Mouse (Mus musculus) stomach, postnatal 0 days (tissue): ENCODE data around the gene Tada3. TPM values are rescaled to one million over a fixed set of nuclear protein-coding genes. Genes with fewer than 3 reads are reported as not detected.

ENCODE experiments used
- ATAC-seq: fragments of 200-750 bp; cut with Nextera tagmentation; 2 replicates; pipeline ENCODE4 v1.8.0; 2017; ENCODE audit not compliant: low FRiP score, low TSS enrichment
- DNase-seq: peaks from one replicate; pipeline ENCODE4 v3.0.0-alpha.2; 2016; ENCODE audit warnings: low spot score
- H3K27ac ChIP-seq: fragments of 300-500 bp; sonication (generic); replicated peaks from 2 replicates; pipeline ENCODE4 v1.5.1; 2014; ENCODE audit warnings: mild to moderate bottlenecking, control low read depth
- H3K27me3 ChIP-seq: fragments of 300-500 bp; sonication (generic); 2 replicates; pipeline ENCODE4 v1.6.1; 2014; ENCODE audit warnings: low read length; ENCODE audit not compliant: control insufficient read depth, insufficient read depth
- H3K36me3 ChIP-seq: fragments of 300-500 bp; sonication (generic); 2 replicates; pipeline ENCODE4 v1.6.1; 2014; ENCODE audit warnings: low read length, mixed read lengths; ENCODE audit not compliant: control insufficient read depth, insufficient read depth
- H3K4me1 ChIP-seq: fragments of 300-500 bp; sonication (generic); replicated peaks from 2 replicates; pipeline ENCODE4 v1.6.1; 2014; ENCODE audit warnings: antibody characterized with exemption; ENCODE audit not compliant: control insufficient read depth, insufficient read depth
- H3K4me2 ChIP-seq: fragments of 300-500 bp; sonication (generic); replicated peaks from 2 replicates; pipeline ENCODE4 v1.6.1; 2014; ENCODE audit warnings: low read depth, mild to moderate bottlenecking, control low read depth, moderate library complexity
- H3K4me3 ChIP-seq: fragments of 300-500 bp; sonication (generic); 2 replicates; pipeline ENCODE4 v1.5.1; 2014; ENCODE audit warnings: low read depth, low read length, control low read depth
- H3K9ac ChIP-seq: fragments of 300-500 bp; sonication (generic); 2 replicates; pipeline ENCODE4 v1.6.1; 2014; ENCODE audit warnings: mild to moderate bottlenecking, low read length, control low read depth, mixed read lengths
- H3K9me3 ChIP-seq: fragments of 300-500 bp; sonication (generic); 2 replicates; pipeline ENCODE4 v1.6.1; 2016; ENCODE audit warnings: low read length; ENCODE audit not compliant: control insufficient read depth
- CTCF ChIP-seq: IDR thresholded peaks from 2 replicates; pipeline ENCODE4 v1.5.1; 2016; ENCODE audit warnings: antibody characterized with exemption, low read depth, mild to moderate bottlenecking, moderate library complexity
- EP300 ChIP-seq: optimal IDR thresholded peaks from 2 replicates; pipeline ENCODE3; 2016; ENCODE audit warnings: antibody characterized with exemption
- WGBS: fragments of 180-500 bp; shearing (Covaris S2); extraction: QIAGEN DNeasy Blood & Tissue Kit; methylation state at CpG from one replicate; pipeline ENCODE4 v1.1.7; 2014; 5-methylcytosine and 5-hydroxymethylcytosine counted together
- microRNA-seq: library from miRNA; unstranded; fragments of <30 nt; microRNA quantifications from one replicate; pipeline ENCODE4, GENCODE M21; 2016
- polyA plus RNA-seq: library from polyadenylated mRNA; unstranded; fragments of >200 nt; fragmentation: Nextera tagmentation; extraction: Ambion mirVana; gene quantifications from 2 replicates; pipeline ENCODE4 v1.2.1, GENCODE M21; 2015

Gene Tada3
- polyA plus RNA-seq, 1 experiment from 2014 or later: 21.3 TPM

DNA sequence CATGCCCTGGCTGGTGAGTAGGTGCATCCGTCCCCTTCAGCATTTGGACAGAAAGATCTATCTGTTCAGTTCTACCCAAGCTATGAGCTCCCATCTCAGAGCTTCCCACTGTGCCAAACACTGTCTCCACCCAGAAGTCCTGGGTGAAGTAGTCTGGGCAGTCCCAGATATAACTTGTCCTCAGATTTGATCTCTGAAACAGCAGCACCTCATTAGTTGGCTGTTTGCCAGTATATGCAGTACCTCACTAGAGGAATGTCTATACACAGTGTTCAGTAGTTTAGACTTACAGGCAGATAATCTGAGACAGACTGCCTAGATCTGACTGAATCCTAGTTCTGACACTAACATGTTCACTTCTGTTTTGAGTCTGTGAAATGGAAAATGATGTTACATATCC lies 48.3 kb downstream of the Tada3 start:
- WGBS: 96% methylated on average over 1 of the region's 1 CpGs
- ATAC-seq: no peak
- Histone ChIP-seq H3K4me3 (no peak overlapping the region), H3K9ac (no peak overlapping the region), H3K27ac (no peak overlapping the region), H3K9me3 (no peaks in the 10 kb centered on the region), H3K27me3 (no peaks in the 10 kb centered on the region), H3K4me1 (0 out of 2 replicates have a peak, but pooled peaks cover 2% of the 10 kb centered on the region), H3K4me2 (no peak overlapping the region), H3K36me3 (peaks cover 6% of the 10 kb centered on the region)
- no peak for DNase-seq
- TF ChIP-seq EP300: no peak
- TF ChIP-seq CTCF: no peak

DNA sequence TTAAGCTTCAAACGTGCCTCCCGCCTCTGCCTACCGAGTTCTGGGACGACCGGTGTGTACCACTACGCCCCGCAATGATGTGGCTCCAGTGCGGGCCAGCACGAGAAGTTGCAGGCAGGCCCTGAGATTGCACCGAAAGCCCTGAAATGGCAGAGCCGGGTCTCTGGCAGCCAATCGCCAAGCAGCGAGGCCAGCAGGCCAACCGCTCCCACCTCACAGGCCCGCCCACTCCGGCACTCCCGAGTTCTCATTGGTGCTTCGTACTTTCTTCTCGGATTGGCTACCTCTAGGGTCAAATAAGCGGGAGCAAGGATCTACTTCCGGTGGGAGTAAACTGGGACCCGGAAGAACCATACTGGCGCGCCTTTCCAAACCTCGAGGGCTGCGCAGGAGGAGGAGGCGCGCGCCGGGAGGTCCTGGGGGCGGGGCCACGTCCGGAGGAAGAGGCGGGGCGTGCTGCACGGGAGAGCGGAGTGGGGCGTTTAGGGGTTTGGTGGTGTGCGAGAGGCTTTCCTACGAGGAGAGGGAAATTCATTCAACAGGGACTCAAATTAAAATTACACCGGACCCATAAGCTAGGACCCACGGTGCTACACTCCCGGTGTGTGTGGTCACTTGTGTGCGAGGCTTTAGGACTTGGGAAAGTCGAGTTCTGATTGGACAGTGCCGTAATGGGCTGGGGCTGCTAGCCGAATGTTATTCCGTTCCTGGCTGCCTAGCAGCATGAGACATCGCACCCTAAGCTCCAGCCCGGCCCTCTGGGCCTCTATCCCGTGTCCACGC lies 51.0 kb downstream of the Tada3 start, which contains the start of gene Ogg1:
Gene Ogg1, plus strand, starts transcription at position 440 of the 783 bp plus-strand sequence.
- H3K4me3 ChIP-seq: peak within 1 kb of the TSS; percentile 55
- H3K27ac ChIP-seq: peak within 1 kb of the TSS; percentile 94
- peak within 1 kb of the TSS; percentile 74 for H3K9ac ChIP-seq
- ATAC-seq (peak; percentile 99), DNase-seq (peak; percentile 97)
- no peaks in the 10 kb centered on the region for H3K9me3 ChIP-seq
- peaks cover 18% of the 10 kb centered on the region; the same call in 1 of the 2 replicates for H3K36me3 ChIP-seq
- 0 out of 2 replicates have a peak, but pooled peaks cover 2% of the 10 kb centered on the region for H3K4me1 ChIP-seq
- no peak for TF ChIP-seq CTCF
- no peak for TF ChIP-seq EP300
- no peaks in the 10 kb centered on the region for H3K27me3 ChIP-seq
- peak within 1 kb of the TSS; percentile 85 for H3K4me2 ChIP-seq
- WGBS: under 1% methylated on average over 52 of the region's 52 CpGs

Small RNAs within 50 kb of the gene (microRNA-seq; reads per million reads assigned to microRNA genes)
- not detected for gene Gm24387

Other genes starting within 250 kb of the Tada3 start
- 0.84 and 0.93 TPM in 2 replicates for gene Lhfpl4, start 182.5 kb downstream of the Tada3 start, polyA plus RNA-seq
- 20.3 and 20.6 TPM in 2 replicates for gene Mtmr14, start 140.0 kb downstream of the Tada3 start, polyA plus RNA-seq
- gene Cpne9, start 95.6 kb downstream of the Tada3 start, polyA plus RNA-seq: 0.11 TPM in 1 of 2 replicates, not detected in the other
- 6.5 and 6.6 TPM in 2 replicates for gene Brpf1, start 70.7 kb downstream of the Tada3 start, polyA plus RNA-seq
- 6.8 and 7.8 TPM in 2 replicates for gene Ogg1, start 50.9 kb downstream of the Tada3 start, polyA plus RNA-seq
- gene Camk1, start 33.9 kb downstream of the Tada3 start, polyA plus RNA-seq: 52.7 and 52.9 TPM in 2 replicates
- gene Arpc4, start 232 bp upstream of the Tada3 start, polyA plus RNA-seq: 314 and 317 TPM in 2 replicates
- gene Ttll3, start 11.4 kb upstream of the Tada3 start, polyA plus RNA-seq: 1.2 TPM in 2 replicates
- 11.8 and 12.9 TPM in 2 replicates for gene Rpusd3, start 41.5 kb upstream of the Tada3 start, polyA plus RNA-seq
- gene Cidec, start 57.9 kb upstream of the Tada3 start, polyA plus RNA-seq: 31.0 and 31.2 TPM in 2 replicates
- gene Jagn1, start 64.7 kb upstream of the Tada3 start, polyA plus RNA-seq: 69.2 and 69.6 TPM in 2 replicates
- 25.5 and 30.6 TPM in 2 replicates for gene Il17re, start 80.6 kb upstream of the Tada3 start, polyA plus RNA-seq
- 70.1 and 73.6 TPM in 2 replicates for gene Il17rc, start 93.5 kb upstream of the Tada3 start, polyA plus RNA-seq
- gene Creld1, start 105.4 kb upstream of the Tada3 start, polyA plus RNA-seq: 11.1 and 12.1 TPM in 2 replicates
- gene Prrt3, start 124.0 kb upstream of the Tada3 start, polyA plus RNA-seq: 0.36 and 0.42 TPM in 2 replicates
- 78.4 and 78.5 TPM in 2 replicates for gene Emc3, start 153.8 kb upstream of the Tada3 start, polyA plus RNA-seq
- gene Fancd2, start 153.8 kb upstream of the Tada3 start, polyA plus RNA-seq: 1.6 and 1.9 TPM in 2 replicates
- not detected in 2 replicates for gene Fancd2os, start 222.8 kb upstream of the Tada3 start, polyA plus RNA-seq
- gene Brk1, start 226.9 kb upstream of the Tada3 start, polyA plus RNA-seq: 199 and 201 TPM in 2 replicates
- gene Vhl, start 246.1 kb upstream of the Tada3 start, polyA plus RNA-seq: 23.4 and 24.3 TPM in 2 replicates